Mouse (Mus musculus) hindbrain, embryonic 10.5 days (tissue): ENCODE measurements at regions not wholly inside any gene's neighbourhood (a gene's known extent, or its start where the extent isn't known, plus 50 kb on each side); places are given as distances from the start of the nearest gene placed in this dataset.
A peak's percentile ranks its signal among the peaks of the same experiment; 100 is the strongest.

Experiments
- DNase-seq: peaks from one replicate; pipeline ENCODE4 v3.0.0-alpha.2; 2017; ENCODE audit warnings: low spot score
- H3K27ac ChIP-seq: fragments of 300-500 bp; sonication (generic); 2 replicates; pipeline ENCODE4 v1.5.1; 2016; ENCODE audit warnings: mild to moderate bottlenecking, moderate library complexity
- H3K27me3 ChIP-seq: fragments of 300-500 bp; sonication (generic); 2 replicates; pipeline ENCODE4 v1.6.1; 2016; ENCODE audit warnings: mild to moderate bottlenecking; ENCODE audit not compliant: poor library complexity, insufficient read depth, severe bottlenecking
- H3K36me3 ChIP-seq: fragments of 300-500 bp; sonication (generic); 2 replicates; pipeline ENCODE4 v1.6.1; 2016; ENCODE audit warnings: mild to moderate bottlenecking, moderate library complexity
- H3K4me1 ChIP-seq: fragments of 300-500 bp; sonication (generic); replicated peaks from 2 replicates; pipeline ENCODE4 v1.6.1; 2016; ENCODE audit warnings: mild to moderate bottlenecking
- H3K4me3 ChIP-seq: fragments of 300-500 bp; sonication (generic); 2 replicates; pipeline ENCODE4 v1.5.1; 2016; ENCODE audit warnings: mild to moderate bottlenecking, moderate library complexity
- H3K9me3 ChIP-seq: fragments of 300-500 bp; sonication (generic); 2 replicates; pipeline ENCODE4 v1.6.1; 2016; ENCODE audit warnings: mild to moderate bottlenecking, moderate library complexity
- WGBS: fragments of 180-500 bp; shearing (Covaris S2); methylation state at CpG from one replicate; pipeline ENCODE4 v1.1.7; 2016; 5-methylcytosine and 5-hydroxymethylcytosine counted together
- microRNA counts: library from miRNA; unstranded; fragments of <30 nt; microRNA quantifications from one replicate; lab custom pipeline; 2017

GRCm38 (mm10) chr9:8273253-8273652 is 139.2 kb upstream of the Cep126 start:
- no peaks in the 10 kb centered on the region for H3K27me3 ChIP-seq
- no peaks in the 10 kb centered on the region for H3K36me3 ChIP-seq
- no peaks in the 10 kb centered on the region for H3K9me3 ChIP-seq
- no peak overlapping the region for H3K27ac ChIP-seq
- 85% methylated on average over 2 of the region's 2 CpGs for WGBS
- no peak for DNase-seq
- H3K4me3 ChIP-seq = no peak overlapping the region
- no peaks in the 10 kb centered on the region for H3K4me1 ChIP-seq

- DNase-seq = no peak
- H3K4me1 ChIP-seq = no peaks in the 10 kb centered on the region
- H3K4me3 ChIP-seq = no peak overlapping the region
- H3K27ac ChIP-seq = no peak overlapping the region
- 78% methylated on average over 3 of the region's 3 CpGs for WGBS
- no peaks in the 10 kb centered on the region for H3K36me3 ChIP-seq
- H3K27me3 ChIP-seq = no peaks in the 10 kb centered on the region
- H3K9me3 ChIP-seq = no peaks in the 10 kb centered on the region
Observed at GRCm38 (mm10) chr9:8249542-8249941, 115.4 kb upstream of the Cep126 start.

GRCm38 (mm10) chr9:8228078-8228477 is 94.0 kb upstream of the Cep126 start:
- no peaks in the 10 kb centered on the region for H3K4me1 ChIP-seq
- H3K9me3 ChIP-seq = no peaks in the 10 kb centered on the region
- no peak overlapping the region for H3K27ac ChIP-seq
- no peak for DNase-seq
- no peak overlapping the region for H3K4me3 ChIP-seq
- no peaks in the 10 kb centered on the region for H3K36me3 ChIP-seq
- no peaks in the 10 kb centered on the region for H3K27me3 ChIP-seq

- 29% methylated on average over 1 of the region's 1 CpGs for WGBS
- Histone ChIP-seq H3K27me3 (no peaks in the 10 kb centered on the region), H3K36me3 (no peaks in the 10 kb centered on the region), H3K9me3 (peaks cover 4% of the 10 kb centered on the region; the same call in 1 of the 2 replicates), H3K4me3 (no peak overlapping the region), H3K4me1 (no peaks in the 10 kb centered on the region), H3K27ac (no peak overlapping the region)
- no peak for DNase-seq
Observed at GRCm38 (mm10) chr9:8226415-8226814, 92.3 kb upstream of the Cep126 start.

GRCm38 (mm10) chr9:8208855-8209254 is 74.8 kb upstream of the Cep126 start:
- Histone ChIP-seq H3K27ac (no peak overlapping the region), H3K4me3 (no peak overlapping the region), H3K4me1 (no peaks in the 10 kb centered on the region), H3K36me3 (no peaks in the 10 kb centered on the region), H3K27me3 (no peaks in the 10 kb centered on the region), H3K9me3 (no peaks in the 10 kb centered on the region)
- DNase-seq = peak; percentile 14

- H3K27me3 ChIP-seq = no peaks in the 10 kb centered on the region
- no peak overlapping the region for H3K27ac ChIP-seq
- H3K36me3 ChIP-seq = no peaks in the 10 kb centered on the region
- no peak overlapping the region for H3K4me3 ChIP-seq
- H3K9me3 ChIP-seq = no peaks in the 10 kb centered on the region
- no peaks in the 10 kb centered on the region for H3K4me1 ChIP-seq
- DNase-seq = no peak
- WGBS = 89% methylated on average over 1 of the region's 1 CpGs
Observed at GRCm38 (mm10) chr9:8185433-8185832, 51.3 kb upstream of the Cep126 start.

MicroRNA genes in the stretch of these regions (microRNA counts, 519-probe panel; counts per million panel counts)
- 1,255 counts per million, percentile 77 among the panel's probes with 10 or more counts for microRNA mmu-miR-1899 (lab: Ali Mortazavi, UCI)
